ENCODE assay signal across 15 mouse cellular contexts in the genomic region with DNA sequence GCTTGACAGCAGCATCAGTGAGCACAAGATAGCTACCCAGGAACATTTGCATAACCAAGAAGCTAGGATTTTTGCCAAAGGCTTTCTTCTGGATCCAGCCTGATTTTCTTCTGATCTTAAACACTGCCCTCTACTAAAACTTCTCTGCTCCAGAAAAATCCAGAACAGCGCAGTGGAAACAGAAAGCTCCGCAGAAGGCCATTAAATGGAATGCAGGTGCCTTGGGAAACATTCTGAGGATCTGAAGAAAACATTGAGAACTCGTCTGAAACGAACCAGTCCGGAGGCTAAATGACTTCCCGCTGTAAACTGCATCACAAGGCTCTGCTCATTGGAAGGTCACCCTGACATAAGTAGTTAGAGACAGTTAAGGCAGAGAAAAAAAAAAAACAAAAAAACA.
"Had no signal": no experiment of that assay in that cellular context is flagged by ENCODE, and none has a peak within 500 bp of the region (broad histone marks: within the 10 kb centered on the region; RNA-seq: fewer than 3 reads in every experiment).

No protein-coding gene starts in this region.

- H3K27ac ChIP-seq: kidney, embryonic 15.5 days; layer of hippocampus, adult 2 months; liver, embryonic 13.5 days; midbrain, embryonic 12.5 days; neural tube, embryonic 13.5 days; stomach, embryonic 15.5 days had no signal

- H3K4me3 ChIP-seq: kidney, embryonic 15.5 days; layer of hippocampus, adult 2 months; liver, embryonic 13.5 days; midbrain, embryonic 12.5 days; myocyte; neural tube, embryonic 13.5 days; stomach, embryonic 15.5 days had no signal

- DNase-seq: layer of hippocampus, adult 9-11 months; liver, embryonic 13.5 days; lung, adult 2 months; lung, postnatal 14 days; lung, postnatal 4 days; retina, postnatal 1 day; right cerebral cortex, postnatal 25 days; spleen, adult 18-20 months; thymus, postnatal 25 days had no signal

- H3K36me3 ChIP-seq: kidney, embryonic 15.5 days; liver, embryonic 13.5 days; midbrain, embryonic 12.5 days; neural tube, embryonic 13.5 days; stomach, embryonic 15.5 days had no signal

- H3K27me3 ChIP-seq: kidney, embryonic 15.5 days; midbrain, embryonic 12.5 days; neural tube, embryonic 13.5 days; stomach, embryonic 15.5 days had no signal

- H3K4me1 ChIP-seq: kidney, embryonic 15.5 days; liver, embryonic 13.5 days; midbrain, embryonic 12.5 days; neural tube, embryonic 13.5 days; stomach, embryonic 15.5 days had no signal
